Mouse (Mus musculus): ENCODE data around the gene Tma7.
A peak's percentile ranks its signal among the peaks of the same experiment; 100 is the strongest.

Tma7 gene

DNA sequence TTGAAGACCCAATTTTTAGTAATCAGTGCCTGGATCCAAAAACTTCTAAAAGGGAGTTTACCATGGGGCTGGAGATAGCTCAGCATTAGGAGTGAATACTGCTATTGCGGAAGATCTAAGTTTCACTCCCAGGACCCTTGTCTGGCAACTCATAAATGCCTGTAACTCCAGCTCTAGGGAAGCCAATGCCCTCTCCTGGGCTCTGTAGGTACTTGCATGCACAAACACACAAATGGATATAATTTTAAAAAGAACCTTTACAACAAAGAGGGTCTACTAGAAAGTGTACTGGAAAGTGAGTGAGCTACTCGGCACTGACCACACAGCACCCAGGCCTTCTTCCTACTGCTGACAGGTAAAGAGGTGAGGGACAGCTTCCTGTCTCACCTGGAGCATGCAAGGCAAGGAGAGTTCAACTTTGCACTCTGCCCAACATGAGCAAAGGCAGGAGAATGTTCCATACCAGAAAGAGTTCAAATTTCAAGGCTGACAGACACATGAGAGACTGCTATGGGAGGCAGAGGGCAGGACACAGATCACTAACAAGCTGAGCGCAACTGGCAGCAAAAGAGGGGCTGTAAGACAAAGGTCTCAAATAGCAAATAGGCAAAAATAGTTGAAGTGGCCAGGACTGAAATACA lies 14.2 kb downstream of the Tma7 start:
- no peak for DNase-seq (ENCODE audit: low read depth, low spot score)

DNA sequence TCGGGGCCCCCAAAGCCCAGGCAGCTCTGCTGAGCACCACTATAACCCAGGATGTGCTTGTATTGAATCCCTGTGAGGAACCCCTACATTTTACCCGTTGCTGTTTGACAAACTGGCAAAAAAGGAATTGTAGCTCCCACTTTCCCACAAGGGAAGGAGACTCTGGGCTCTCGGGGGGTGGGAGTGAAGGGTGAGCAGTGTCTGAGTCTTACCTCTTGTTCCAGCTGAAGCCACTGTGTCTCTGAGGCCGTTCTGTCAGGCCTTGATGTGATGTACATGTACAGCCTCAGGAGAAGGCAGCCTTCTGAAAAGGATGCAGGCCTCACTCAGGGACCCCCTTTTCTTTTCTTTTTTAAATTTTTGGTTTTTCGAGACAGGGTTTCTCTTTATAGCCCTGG lies 21.5 kb downstream of the Tma7 start:
- DNase-seq (ENCODE audit: low read depth, low spot score) = no peak

- DNase-seq (ENCODE audit: low read depth, low spot score) = no peak
Measured at GRCm38 (mm10) chr9:109060184-109060897, 22.0 kb downstream of the Tma7 start.

- DNase-seq (ENCODE audit: low read depth, low spot score) = peak; percentile 93
Measured at GRCm38 (mm10) chr9:109059136-109059903, 23.1 kb downstream of the Tma7 start, which contains the start of gene Trex1. TSS of gene Trex1 (minus strand) at chr9:109059734.

DNA sequence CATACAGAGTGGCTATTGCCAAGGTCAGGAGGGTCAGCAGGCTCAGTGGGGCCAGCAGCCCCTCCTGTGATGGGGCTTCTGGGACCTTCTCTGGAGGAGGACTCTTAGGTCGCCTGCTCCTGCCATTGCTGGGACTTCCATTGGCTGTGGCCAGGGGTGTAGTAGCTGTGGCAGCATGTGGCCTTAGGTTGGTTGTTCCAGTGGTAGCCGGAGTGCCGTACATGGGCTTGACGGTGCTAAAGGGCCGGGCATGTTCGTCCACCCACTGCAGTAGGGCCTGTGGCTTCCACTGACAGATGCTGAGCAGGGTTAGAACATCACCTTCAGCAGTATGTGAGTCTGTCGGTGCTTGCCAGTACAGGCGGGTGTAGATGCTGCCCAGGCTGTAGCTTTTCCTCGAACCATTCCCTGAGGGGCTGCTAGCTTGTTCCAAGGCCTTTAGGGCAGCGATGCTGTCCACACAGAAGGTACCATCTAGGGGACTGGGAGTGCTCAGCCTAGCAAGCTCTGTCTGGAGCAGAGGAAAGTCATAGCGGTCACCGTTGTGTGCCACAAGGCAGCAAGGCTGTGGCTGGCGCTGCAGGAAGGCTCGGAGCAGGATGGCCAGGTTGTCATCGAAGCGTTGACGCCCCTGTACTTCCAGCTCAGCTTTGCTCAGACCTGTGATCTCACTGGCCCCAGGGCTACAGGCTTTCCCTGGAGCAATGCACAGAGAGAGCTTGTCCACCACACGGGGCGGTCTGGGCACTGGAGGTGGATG lies 24.2 kb downstream of the Tma7 start:
- no peak for DNase-seq (ENCODE audit: low read depth, low spot score)

- no peak for DNase-seq (ENCODE audit: low read depth, low spot score)
Measured at GRCm38 (mm10) chr9:109057543-109057942, 24.8 kb downstream of the Tma7 start.

- no peak for DNase-seq (ENCODE audit: low read depth, low spot score)
Measured at GRCm38 (mm10) chr9:109056916-109057315, 25.5 kb downstream of the Tma7 start.

GRCm38 (mm10) chr9:109056081-109056690 lies 26.2 kb downstream of the Tma7 start:
- no peak for DNase-seq (ENCODE audit: low read depth, low spot score)

- no peak for DNase-seq (ENCODE audit: low read depth, low spot score)
Measured at GRCm38 (mm10) chr9:109055271-109056030, 26.9 kb downstream of the Tma7 start.

- peak; percentile 80 for DNase-seq (ENCODE audit: low read depth, low spot score)
Measured at GRCm38 (mm10) chr9:109054712-109055111, 27.7 kb downstream of the Tma7 start.

- no peak for DNase-seq (ENCODE audit: low read depth, low spot score)
Measured at GRCm38 (mm10) chr9:109053851-109054250, 28.5 kb downstream of the Tma7 start.

- no peak for DNase-seq (ENCODE audit: low read depth, low spot score)
Measured at GRCm38 (mm10) chr9:109053366-109053765, 29.0 kb downstream of the Tma7 start.

DNA sequence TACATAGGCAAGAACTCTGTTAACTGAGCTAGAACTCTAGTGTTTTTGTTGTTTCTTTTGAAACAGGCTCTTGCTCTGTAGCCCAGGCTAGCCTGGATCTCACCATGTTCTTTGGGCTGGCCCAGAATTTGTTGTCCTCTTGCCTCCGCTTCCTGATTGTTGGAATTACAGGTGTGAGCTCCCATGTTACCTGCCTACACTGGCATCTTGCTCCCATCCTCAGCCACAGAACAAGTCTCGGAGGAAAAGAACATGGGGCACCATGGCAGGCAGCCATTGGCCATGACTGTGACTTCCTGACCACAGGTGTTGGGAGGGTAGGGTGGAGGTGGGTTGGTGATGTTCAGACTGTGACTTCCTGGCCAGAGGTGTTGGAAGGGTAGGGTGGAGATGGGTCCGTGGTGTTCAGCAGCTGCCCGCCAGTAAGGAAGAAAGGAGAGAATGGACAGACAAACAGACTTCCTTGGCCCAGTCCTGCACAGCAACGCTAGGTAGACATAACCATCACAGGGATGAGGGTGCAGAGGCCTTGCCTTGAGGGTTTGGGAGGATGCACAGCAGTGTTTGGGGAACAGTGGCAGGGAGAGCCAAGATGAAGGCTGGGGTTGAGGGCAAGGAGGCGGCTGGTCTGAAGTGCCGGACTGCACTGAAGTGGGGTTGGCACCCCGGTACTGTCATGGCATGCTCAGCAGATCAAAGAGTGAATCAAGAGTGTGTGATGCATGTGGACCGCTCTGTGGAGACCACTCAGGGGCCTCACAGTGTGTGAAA lies 29.7 kb downstream of the Tma7 start:
- DNase-seq (ENCODE audit: low read depth, low spot score) = no peak

GRCm38 (mm10) chr9:109051651-109052489 lies 30.5 kb downstream of the Tma7 start:
- DNase-seq (ENCODE audit: low read depth, low spot score) = no peak

- DNase-seq (ENCODE audit: low read depth, low spot score) = no peak
Measured at GRCm38 (mm10) chr9:109051011-109051501, 31.3 kb downstream of the Tma7 start.

DNA sequence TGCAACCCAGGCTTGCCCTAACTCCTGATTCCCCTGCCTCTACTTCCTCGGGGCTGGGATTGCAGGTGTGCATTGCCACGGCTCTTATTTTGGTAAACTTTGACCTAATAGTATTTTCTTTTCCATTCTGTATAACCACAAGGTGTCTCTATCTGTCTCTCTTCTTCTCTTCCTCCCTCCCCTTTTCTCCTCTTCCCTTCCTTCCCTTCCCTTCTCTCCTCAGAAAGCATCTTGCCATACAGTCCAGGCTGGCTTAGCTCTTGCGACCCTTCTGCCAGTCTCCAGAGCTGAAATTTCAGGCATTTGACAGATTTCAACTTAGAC lies 31.8 kb downstream of the Tma7 start:
- no peak for DNase-seq (ENCODE audit: low read depth, low spot score)

DNA sequence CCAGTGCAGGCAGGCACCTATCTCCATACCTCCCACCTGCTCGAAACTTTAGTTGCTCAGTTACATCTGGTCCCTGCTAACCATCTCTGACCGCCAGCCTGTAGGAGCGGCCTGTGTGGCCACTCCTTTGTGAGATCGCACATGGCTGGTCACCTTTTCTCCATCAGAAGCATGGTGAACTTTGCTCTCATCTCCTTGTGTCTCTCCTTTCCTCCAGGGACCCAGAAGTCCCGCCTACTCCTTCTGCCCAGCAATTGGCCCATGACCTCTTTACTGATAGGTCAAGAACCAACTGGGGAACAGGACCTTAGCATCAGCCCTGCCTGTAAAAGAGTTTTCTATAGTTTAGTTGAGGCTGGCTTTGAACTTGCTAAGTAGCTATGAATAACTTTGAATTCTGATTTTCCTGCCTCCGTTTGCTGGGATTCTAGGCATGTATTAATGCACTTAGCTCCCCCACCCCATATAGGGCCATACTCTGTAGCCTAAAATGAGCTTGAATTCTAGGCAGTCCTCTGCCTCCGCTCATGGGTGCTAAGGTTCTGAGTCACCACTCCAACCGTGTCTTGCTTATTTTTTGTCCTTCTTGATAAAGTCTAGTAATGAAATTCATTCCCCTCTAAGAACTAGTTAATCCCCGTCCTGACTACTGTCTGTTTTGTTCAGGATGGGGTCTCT lies 32.3 kb downstream of the Tma7 start:
- no peak for DNase-seq (ENCODE audit: low read depth, low spot score)

DNA sequence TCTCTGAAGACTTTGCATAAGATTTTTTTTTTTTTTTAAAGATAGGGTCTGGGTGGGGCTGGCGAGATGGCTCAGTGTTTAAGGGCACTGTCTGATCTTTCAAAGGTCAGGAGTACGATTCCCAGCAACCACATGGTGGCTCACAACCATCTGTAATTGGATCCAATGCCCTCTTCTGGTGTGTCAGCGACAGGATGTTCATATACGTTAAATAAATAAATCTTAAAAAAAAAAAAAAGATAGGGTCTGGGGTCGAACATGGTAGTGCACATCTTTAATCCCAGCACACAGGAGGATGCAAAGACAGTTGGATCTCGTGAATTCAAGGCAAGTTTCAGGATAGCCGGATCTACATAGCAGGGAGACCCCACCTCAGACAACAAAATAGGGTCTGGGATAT lies 33.1 kb downstream of the Tma7 start:
- DNase-seq (ENCODE audit: low read depth, low spot score) = no peak

All from skeletal muscle tissue, adult 2 months (tissue).